Mouse (Mus musculus) limb, embryonic 12.5 days (tissue): ENCODE data around the gene Gpr152. TPM values are rescaled to one million over a fixed set of nuclear protein-coding genes. Genes with fewer than 3 reads are reported as not detected.
A peak's percentile ranks its signal among the peaks of the same experiment; 100 is the strongest.

ENCODE experiments used
- ATAC-seq: fragments of 200-750 bp; cut with Nextera tagmentation; 2 replicates; pipeline ENCODE4 v1.8.0; 2017; ENCODE audit warnings: low read depth, moderate TSS enrichment; ENCODE audit not compliant: insufficient number of reproducible peaks, insufficient read depth, low FRiP score, low TSS enrichment
- H3K27ac ChIP-seq: fragments of 300-500 bp; sonication (generic); 2 replicates; pipeline ENCODE4 v1.5.1; 2016; ENCODE audit warnings: mild to moderate bottlenecking, moderate library complexity
- H3K27me3 ChIP-seq: fragments of 300-500 bp; sonication (generic); 2 replicates; pipeline ENCODE4 v1.6.1; 2016; ENCODE audit warnings: mild to moderate bottlenecking, moderate library complexity
- H3K36me3 ChIP-seq: fragments of 300-500 bp; sonication (generic); 2 replicates; pipeline ENCODE4 v1.6.1; 2016; ENCODE audit warnings: mild to moderate bottlenecking, moderate library complexity
- H3K4me1 ChIP-seq: fragments of 300-500 bp; sonication (generic); replicated peaks from 2 replicates; pipeline ENCODE4 v1.6.1; 2016
- H3K4me2 ChIP-seq: fragments of 300-500 bp; sonication (generic); 2 replicates; pipeline ENCODE4 v1.6.1; 2016; ENCODE audit warnings: mild to moderate bottlenecking, moderate library complexity
- H3K4me3 ChIP-seq: fragments of 300-500 bp; sonication (generic); replicated peaks from 2 replicates; pipeline ENCODE4 v1.5.1; 2016; ENCODE audit warnings: mild to moderate bottlenecking
- H3K9ac ChIP-seq: fragments of 300-500 bp; sonication (generic); replicated peaks from 2 replicates; pipeline ENCODE4 v1.6.1; 2016; ENCODE audit warnings: mild to moderate bottlenecking, moderate library complexity
- H3K9me3 ChIP-seq: fragments of 300-500 bp; sonication (generic); 2 replicates; pipeline ENCODE4 v1.6.1; 2016; ENCODE audit warnings: mild to moderate bottlenecking, moderate library complexity
- WGBS: fragments of 180-500 bp; shearing (Covaris S2); methylation state at CpG from one replicate; pipeline ENCODE4 v1.1.7; 2016; 5-methylcytosine and 5-hydroxymethylcytosine counted together
- polyA plus RNA-seq: library from polyadenylated mRNA; unstranded; fragments of >200 nt; fragmentation: Nextera tagmentation; extraction: Ambion mirVana; gene quantifications from 2 replicates; pipeline ENCODE4 v1.2.1, GENCODE M21; 2016

Gene Gpr152
- polyA plus RNA-seq, 1 experiment from 2014 or later, result not detected

- no peak overlapping the region for H3K4me3 ChIP-seq
- H3K9ac ChIP-seq, result no peak overlapping the region
- no peak for ATAC-seq
- peaks cover 61% of the 10 kb centered on the region for H3K36me3 ChIP-seq
- H3K9me3 ChIP-seq, result no peaks in the 10 kb centered on the region
- H3K27me3 ChIP-seq, result no peaks in the 10 kb centered on the region
- H3K4me1 ChIP-seq, result peaks cover 19% of the 10 kb centered on the region
- no peak overlapping the region for H3K4me2 ChIP-seq
- no peak overlapping the region for H3K27ac ChIP-seq
- 93% methylated on average over 26 of the region's 26 CpGs for WGBS
Measured at GRCm38 (mm10) chr19:4112063-4112960, 27.3 kb upstream of the Gpr152 start.

GRCm38 (mm10) chr19:4113186-4113805 is 26.3 kb upstream of the Gpr152 start:
- ATAC-seq, result 0 out of 2 replicates have a peak, but pooled peaks have one; percentile 14
- peaks cover 71% of the 10 kb centered on the region for H3K36me3 ChIP-seq
- no peaks in the 10 kb centered on the region for H3K9me3 ChIP-seq
- no peaks in the 10 kb centered on the region for H3K27me3 ChIP-seq
- H3K4me1 ChIP-seq, result peaks cover 19% of the 10 kb centered on the region
- WGBS, result 79% methylated on average over 13 of the region's 13 CpGs
- H3K9ac ChIP-seq, result no peak overlapping the region; the same call in 1 of the 2 replicates
- no peak overlapping the region for H3K4me3 ChIP-seq
- H3K4me2 ChIP-seq, result peak overlapping the region; percentile 15; the same call in 1 of the 2 replicates
- H3K27ac ChIP-seq, result peak overlapping the region; percentile 83

- no peaks in the 10 kb centered on the region for H3K27me3 ChIP-seq
- ATAC-seq, result peak; percentile 22; the same call in 1 of the 2 replicates
- peak overlapping the region; percentile 4; the same call in 1 of the 2 replicates for H3K9ac ChIP-seq
- H3K9me3 ChIP-seq, result no peaks in the 10 kb centered on the region
- peak overlapping the region; percentile 83 for H3K27ac ChIP-seq
- no peak overlapping the region for H3K4me3 ChIP-seq
- peak overlapping the region; percentile 15; the same call in 1 of the 2 replicates for H3K4me2 ChIP-seq
- WGBS, result 23% methylated on average over 5 of the region's 5 CpGs
- H3K36me3 ChIP-seq, result peaks cover 74% of the 10 kb centered on the region
- H3K4me1 ChIP-seq, result peaks cover 19% of the 10 kb centered on the region
Measured at GRCm38 (mm10) chr19:4113806-4114230, 25.8 kb upstream of the Gpr152 start.

GRCm38 (mm10) chr19:4114551-4114950 is 25.0 kb upstream of the Gpr152 start:
- H3K36me3 ChIP-seq, result peaks cover 76% of the 10 kb centered on the region
- H3K9me3 ChIP-seq, result no peaks in the 10 kb centered on the region
- 85% methylated on average over 10 of the region's 10 CpGs for WGBS
- no peak overlapping the region for H3K9ac ChIP-seq
- no peaks in the 10 kb centered on the region for H3K27me3 ChIP-seq
- H3K27ac ChIP-seq, result peak overlapping the region; percentile 83
- H3K4me3 ChIP-seq, result no peak overlapping the region
- no peak for ATAC-seq
- peaks cover 19% of the 10 kb centered on the region for H3K4me1 ChIP-seq
- no peak overlapping the region for H3K4me2 ChIP-seq

GRCm38 (mm10) chr19:4115144-4115543 is 24.4 kb upstream of the Gpr152 start:
- no peak overlapping the region for H3K4me2 ChIP-seq
- 96% methylated on average over 10 of the region's 10 CpGs for WGBS
- H3K4me1 ChIP-seq, result peaks cover 19% of the 10 kb centered on the region
- no peak for ATAC-seq
- no peak overlapping the region for H3K4me3 ChIP-seq
- no peak overlapping the region for H3K27ac ChIP-seq
- H3K9ac ChIP-seq, result no peak overlapping the region
- H3K36me3 ChIP-seq, result peaks cover 76% of the 10 kb centered on the region
- H3K9me3 ChIP-seq, result no peaks in the 10 kb centered on the region
- H3K27me3 ChIP-seq, result no peaks in the 10 kb centered on the region

GRCm38 (mm10) chr19:4115816-4116215 is 23.8 kb upstream of the Gpr152 start:
- Histone ChIP-seq H3K9ac (no peak overlapping the region), H3K27ac (no peak overlapping the region), H3K4me3 (no peak overlapping the region), H3K4me1 (peaks cover 26% of the 10 kb centered on the region), H3K9me3 (no peaks in the 10 kb centered on the region), H3K27me3 (no peaks in the 10 kb centered on the region), H3K4me2 (no peak overlapping the region), H3K36me3 (peaks cover 76% of the 10 kb centered on the region)
- WGBS, result 85% methylated on average over 11 of the region's 11 CpGs
- no peak for ATAC-seq

- no peak for ATAC-seq
- peaks cover 69% of the 10 kb centered on the region for H3K36me3 ChIP-seq
- 99% methylated on average over 7 of the region's 7 CpGs for WGBS
Measured at GRCm38 (mm10) chr19:4117006-4117405, 22.6 kb upstream of the Gpr152 start.

GRCm38 (mm10) chr19:4118350-4118749 is 21.2 kb upstream of the Gpr152 start:
- peaks cover 23% of the 10 kb centered on the region for H3K4me1 ChIP-seq
- no peaks in the 10 kb centered on the region for H3K9me3 ChIP-seq
- peaks cover 55% of the 10 kb centered on the region for H3K36me3 ChIP-seq
- H3K9ac ChIP-seq, result no peak overlapping the region
- no peak overlapping the region for H3K4me2 ChIP-seq
- no peak for ATAC-seq
- 93% methylated on average over 2 of the region's 2 CpGs for WGBS
- H3K27me3 ChIP-seq, result no peaks in the 10 kb centered on the region
- no peak overlapping the region for H3K27ac ChIP-seq
- H3K4me3 ChIP-seq, result no peak overlapping the region

More at GRCm38 (mm10) chr19:4117006-4117405, 22.6 kb upstream of the Gpr152 start:
- Histone ChIP-seq H3K27me3 (no peaks in the 10 kb centered on the region), H3K4me1 (peaks cover 28% of the 10 kb centered on the region), H3K9ac (no peak overlapping the region), H3K4me3 (no peak overlapping the region), H3K4me2 (no peak overlapping the region), H3K9me3 (no peaks in the 10 kb centered on the region), H3K27ac (no peak overlapping the region)

- 90% methylated on average over 6 of the region's 6 CpGs for WGBS
- no peak overlapping the region for H3K9ac ChIP-seq
Measured at GRCm38 (mm10) chr19:4119716-4120487, 19.7 kb upstream of the Gpr152 start.

GRCm38 (mm10) chr19:4120496-4120895 is 19.1 kb upstream of the Gpr152 start:
- Histone ChIP-seq H3K27me3 (no peaks in the 10 kb centered on the region), H3K9me3 (no peaks in the 10 kb centered on the region), H3K4me2 (peak overlapping the region; percentile 54), H3K4me3 (peak overlapping the region; percentile 47), H3K27ac (no peak overlapping the region), H3K4me1 (peaks cover 20% of the 10 kb centered on the region), H3K9ac (peak overlapping the region; percentile 62; the same call in 1 of the 2 replicates), H3K36me3 (peaks cover 34% of the 10 kb centered on the region)
- WGBS, result 98% methylated on average over 2 of the region's 2 CpGs
- ATAC-seq, result no peak

More at GRCm38 (mm10) chr19:4119716-4120487, 19.7 kb upstream of the Gpr152 start:
- peaks cover 40% of the 10 kb centered on the region for H3K36me3 ChIP-seq
- peaks cover 16% of the 10 kb centered on the region for H3K4me1 ChIP-seq
- no peak overlapping the region for H3K4me2 ChIP-seq
- H3K27ac ChIP-seq, result no peak overlapping the region
- H3K9me3 ChIP-seq, result no peaks in the 10 kb centered on the region
- no peaks in the 10 kb centered on the region for H3K27me3 ChIP-seq
- ATAC-seq, result no peak
- H3K4me3 ChIP-seq, result peak overlapping the region; percentile 47; the same call in 1 of the 2 replicates
